ENCODE assay signal across 11 mouse cellular contexts in genomic region chr14:58817961-58818504, GRCm38 (mm10).
A peak's percentile ranks its signal among the peaks of the same experiment; 100 is the strongest.
DNase-seq lines count a peak whose midpoint lies in the region; ATAC-seq and TF ChIP-seq lines count a peak whose summit lies in the region.
"Had no signal": no experiment of that assay in that cellular context is flagged by ENCODE, and none has a peak within 500 bp of the region (broad histone marks: within the 10 kb centered on the region; RNA-seq: fewer than 3 reads in every experiment).

No protein-coding gene starts in this region.

- no peak for TF ChIP-seq CTCF in heart, adult 2 months (IDR thresholded peaks at IDR 0.05)
- no peak for TF ChIP-seq CTCF in midbrain, postnatal 0 days (IDR thresholded peaks at IDR 0.05)

- WGBS in heart, adult 2 months = 64% methylated on average over 10 of the region's 10 CpGs
- 86% methylated on average over 10 of the region's 10 CpGs for WGBS in midbrain, postnatal 0 days

- no peak overlapping the region for H3K4me3 ChIP-seq in heart, adult 2 months
- no peak overlapping the region for H3K4me3 ChIP-seq in midbrain, postnatal 0 days (ENCODE audit: low read depth, low read length)
- H3K4me3 ChIP-seq: left cerebral cortex, adult 2 months had no signal

- H3K4me1 ChIP-seq in heart, adult 2 months (ENCODE audit: control insufficient read depth, insufficient read depth, low read length) = peaks cover 2% of the 10 kb centered on the region
- H3K4me1 ChIP-seq in midbrain, postnatal 0 days (ENCODE audit: insufficient read depth, low read length) = no peaks in the 10 kb centered on the region

- no peak for TF ChIP-seq POLR2A in heart, adult 2 months (IDR thresholded peaks at IDR 0.05; ENCODE audit: insufficient read depth, low read depth, low read length)

- TF ChIP-seq EP300 in heart, adult 2 months (IDR thresholded peaks at IDR 0.05; ENCODE audit: insufficient read depth, low read depth, low read length) = no peak

- H3K79me2 ChIP-seq in heart, adult 2 months (replicated peaks; ENCODE audit: control insufficient read depth, insufficient read depth, low read length) = no peaks in the 10 kb centered on the region

- peaks cover 4% of the 10 kb centered on the region for H3K36me3 ChIP-seq in heart, adult 2 months (ENCODE audit: control insufficient read depth, insufficient read depth, low read length)
- no peaks in the 10 kb centered on the region for H3K36me3 ChIP-seq in midbrain, postnatal 0 days (ENCODE audit: insufficient read depth, low read length)
- H3K36me3 ChIP-seq: G1E had no signal

- H3K27me3 ChIP-seq in heart, adult 2 months (ENCODE audit: control insufficient read depth, insufficient read depth, low read length) = no peaks in the 10 kb centered on the region
- H3K27me3 ChIP-seq in midbrain, postnatal 0 days (ENCODE audit: insufficient read depth, low read length) = no peaks in the 10 kb centered on the region

- H3K9ac ChIP-seq in heart, adult 2 months (ENCODE audit: low read depth, low read length) = no peak overlapping the region
- no peak overlapping the region for H3K9ac ChIP-seq in midbrain, postnatal 0 days (replicated peaks; ENCODE audit: low read length, poor library complexity, severe bottlenecking)

- ATAC-seq in midbrain, postnatal 0 days (ENCODE audit: low FRiP score) = no peak

- H3K27ac ChIP-seq in heart, adult 2 months = no peak overlapping the region
- no peak overlapping the region for H3K27ac ChIP-seq in midbrain, postnatal 0 days (ENCODE audit: low read depth, low read length)
- H3K27ac ChIP-seq: left cerebral cortex, adult 2 months; macrophage had no signal

- DNase-seq in heart, postnatal 14 days = peak; percentile 21 to 28
- DNase-seq in heart, adult 2 months = no peak
- DNase-seq in right cerebral cortex, postnatal 4 days = peak; percentile 58
- DNase-seq in right cerebral cortex, postnatal 25 days = no peak
- peak; percentile 15 to 39 for DNase-seq in adrenal gland, postnatal 36 days
- DNase-seq in kidney, postnatal 36 days = peak; percentile 19 to 65
- DNase-seq in yolk sac, embryonic 10.5 days (ENCODE audit: low spot score) = no peak
- DNase-seq in midbrain, postnatal 0 days (ENCODE audit: low spot score) = no peak

- no peaks in the 10 kb centered on the region for H3K9me3 ChIP-seq in midbrain, postnatal 0 days (ENCODE audit: low read length)

- intact Hi-C loops in heart, postnatal 14 days (cut with DNase I) = no loop called here
- intact Hi-C loops in heart, adult 2 months (cut with DNase I) = loop anchor here (5.0 kb wide), 1 partner anchor 106 kb away; no protein-coding TSS in a partner anchor

- no peak overlapping the region for H3K4me2 ChIP-seq in midbrain, postnatal 0 days (ENCODE audit: low read depth, low read length, poor library complexity, severe bottlenecking)

Comparison
In these comparisons a context has a peak if more than half of its experiments do, and no peak if none do; other contexts are left out.
1. DNase-seq: peak in heart, postnatal 14 days (2 of 2), right cerebral cortex, postnatal 4 days (single experiment), adrenal gland, postnatal 36 days (2 of 2) and kidney, postnatal 36 days (2 of 2); none in heart, adult 2 months (0 of 2), right cerebral cortex, postnatal 25 days (single experiment), yolk sac, embryonic 10.5 days (single experiment) and midbrain, postnatal 0 days (single experiment).